Mouse (Mus musculus) hindbrain, embryonic 16.5 days (tissue): ENCODE results near the gene Tmem63a. TPM values are rescaled to one million over a fixed set of nuclear protein-coding genes. Genes with fewer than 3 reads are reported as not detected.

Experiments used
- ATAC-seq: fragments of 200-750 bp; cut with Nextera tagmentation; 2 replicates; pipeline ENCODE4 v1.8.0; 2017; ENCODE audit warnings: moderate TSS enrichment, moderate library complexity
- H3K27ac ChIP-seq: fragments of 300-500 bp; sonication (generic); 2 replicates; pipeline ENCODE4 v1.5.1; 2014; ENCODE audit warnings: low read depth, mild to moderate bottlenecking, control low read depth, low read length, moderate library complexity
- H3K27me3 ChIP-seq: fragments of 300-500 bp; sonication (generic); replicated peaks from 2 replicates; pipeline ENCODE4 v1.6.1; 2014; ENCODE audit warnings: low read length; ENCODE audit not compliant: control insufficient read depth, insufficient read depth
- H3K36me3 ChIP-seq: fragments of 300-500 bp; sonication (generic); 2 replicates; pipeline ENCODE4 v1.6.1; 2014; ENCODE audit warnings: mild to moderate bottlenecking, low read length, moderate library complexity, mixed read lengths; ENCODE audit not compliant: control insufficient read depth, insufficient read depth
- H3K4me1 ChIP-seq: fragments of 300-500 bp; sonication (generic); 2 replicates; pipeline ENCODE4 v1.6.1; 2014; ENCODE audit warnings: low read depth, low read length; ENCODE audit not compliant: control insufficient read depth, insufficient read depth
- H3K4me2 ChIP-seq: fragments of 300-500 bp; sonication (generic); 2 replicates; pipeline ENCODE4 v1.6.1; 2014; ENCODE audit warnings: mild to moderate bottlenecking, low read length, control low read depth, moderate library complexity
- H3K4me3 ChIP-seq: fragments of 300-500 bp; sonication (generic); 2 replicates; pipeline ENCODE4 v1.5.1; 2014; ENCODE audit warnings: mild to moderate bottlenecking, low read length, control low read depth, moderate library complexity
- H3K9ac ChIP-seq: fragments of 300-500 bp; sonication (generic); 2 replicates; pipeline ENCODE4 v1.6.1; 2014; ENCODE audit warnings: low read depth, mild to moderate bottlenecking, control low read depth, low read length, moderate library complexity
- H3K9me3 ChIP-seq: fragments of 300-500 bp; sonication (generic); 2 replicates; pipeline ENCODE4 v1.6.1; 2014; ENCODE audit warnings: mild to moderate bottlenecking, low read length, moderate library complexity; ENCODE audit not compliant: control insufficient read depth
- WGBS: fragments of 180-500 bp; shearing (Covaris S2); extraction: QIAGEN DNeasy Blood & Tissue Kit; methylation state at CpG from one replicate; pipeline ENCODE4 v1.1.7; 2014; 5-methylcytosine and 5-hydroxymethylcytosine counted together
- polyA plus RNA-seq: library from polyadenylated mRNA; unstranded; fragments of >200 nt; fragmentation: Nextera tagmentation; extraction: Ambion mirVana; gene quantifications from 2 replicates; pipeline ENCODE4 v1.2.1, GENCODE M21; 2015

Tmem63a gene
- polyA plus RNA-seq, 1 experiment from 2014 or later: 2.6 TPM

DNA sequence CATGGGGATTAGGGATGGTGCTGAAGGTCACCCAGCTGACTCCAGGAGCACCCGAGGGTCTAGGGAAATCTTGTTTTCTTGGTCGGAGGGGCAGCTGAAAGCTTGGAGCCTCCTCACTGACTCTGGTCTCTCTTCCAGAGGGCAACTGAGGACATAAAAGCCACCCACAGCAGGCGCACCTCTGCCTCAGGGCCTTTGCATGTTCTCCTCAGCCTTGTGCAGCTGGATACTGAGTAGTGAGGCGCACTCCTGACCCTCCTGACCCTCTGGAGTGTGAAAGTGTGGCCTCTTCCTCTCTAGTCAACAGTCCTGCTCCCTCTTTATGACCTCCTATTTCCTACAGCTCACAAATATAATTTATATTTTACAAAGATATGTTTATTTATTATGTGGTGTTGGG lies 73.9 kb downstream of the Tmem63a start:
- ATAC-seq: no peak
- peaks cover 7% of the 10 kb centered on the region for H3K4me1 ChIP-seq
- no peaks in the 10 kb centered on the region for H3K9me3 ChIP-seq
- no peak overlapping the region; the same call in 1 of the 2 replicates for H3K9ac ChIP-seq
- no peak overlapping the region; the same call in 1 of the 2 replicates for H3K4me3 ChIP-seq
- peak overlapping the region; percentile 96 for H3K4me2 ChIP-seq
- no peaks in the 10 kb centered on the region for H3K36me3 ChIP-seq
- WGBS: 79% methylated on average over 4 of the region's 4 CpGs
- H3K27ac ChIP-seq: peak overlapping the region; percentile 59; the same call in 1 of the 2 replicates
- H3K27me3 ChIP-seq: 0 out of 2 replicates have a peak, but pooled peaks cover 2% of the 10 kb centered on the region

DNA sequence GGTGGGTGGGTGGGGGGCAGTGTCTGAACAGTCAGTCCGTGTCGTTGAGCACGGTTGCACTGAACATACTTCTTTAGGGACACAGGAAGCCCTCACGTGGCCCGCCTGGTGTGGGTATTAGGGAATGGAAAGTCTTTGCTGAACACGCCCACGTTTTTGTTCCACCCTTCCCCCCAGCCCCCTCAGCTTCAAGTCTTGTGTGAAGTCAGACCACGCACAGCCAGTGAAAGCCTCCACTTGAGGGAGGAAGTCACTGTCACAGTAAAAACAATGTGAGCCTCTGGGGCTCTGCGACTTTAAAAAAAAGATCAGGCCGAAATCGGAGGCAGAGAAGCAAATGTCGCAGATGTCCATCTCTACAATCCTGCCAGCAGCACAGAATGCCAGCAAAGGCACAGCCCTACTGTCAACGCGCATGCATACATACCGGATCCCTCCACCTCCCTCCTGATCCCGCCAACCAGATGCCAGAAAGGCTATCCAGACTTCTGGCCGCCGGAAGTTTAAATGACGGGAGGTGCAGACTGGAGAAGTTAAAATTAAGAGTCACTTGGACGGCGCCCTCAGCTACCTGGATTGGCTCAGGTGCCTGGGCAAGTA lies 74.5 kb downstream of the Tmem63a start:
- ATAC-seq: peak; percentile 77
- Histone ChIP-seq H3K36me3 (no peaks in the 10 kb centered on the region), H3K9ac (peak overlapping the region; percentile 62), H3K4me3 (peak overlapping the region; percentile 57), H3K4me2 (peak overlapping the region; percentile 96), H3K27ac (peak overlapping the region; percentile 65), H3K27me3 (0 out of 2 replicates have a peak, but pooled peaks cover 2% of the 10 kb centered on the region), H3K4me1 (peaks cover 7% of the 10 kb centered on the region), H3K9me3 (no peaks in the 10 kb centered on the region)
- 2% methylated on average over 21 of the region's 21 CpGs for WGBS

GRCm38 (mm10) chr1:181017212-181017711 lies 75.1 kb downstream of the Tmem63a start:
- Histone ChIP-seq H3K9me3 (no peaks in the 10 kb centered on the region), H3K4me2 (peak overlapping the region; percentile 96), H3K36me3 (no peaks in the 10 kb centered on the region), H3K27ac (peak overlapping the region; percentile 65), H3K9ac (peak overlapping the region; percentile 62), H3K27me3 (0 out of 2 replicates have a peak, but pooled peaks cover 2% of the 10 kb centered on the region), H3K4me3 (peak overlapping the region; percentile 57), H3K4me1 (peaks cover 7% of the 10 kb centered on the region)
- 0% methylated on average over 11 of the region's 22 CpGs for WGBS
- peak; percentile 84 for ATAC-seq

GRCm38 (mm10) chr1:181017890-181018420 lies 75.8 kb downstream of the Tmem63a start:
- Histone ChIP-seq H3K4me1 (peaks cover 7% of the 10 kb centered on the region), H3K36me3 (no peaks in the 10 kb centered on the region), H3K27me3 (0 out of 2 replicates have a peak, but pooled peaks cover 2% of the 10 kb centered on the region), H3K4me2 (no peak overlapping the region; the same call in 1 of the 2 replicates), H3K4me3 (no peak overlapping the region), H3K9ac (no peak overlapping the region), H3K27ac (no peak overlapping the region), H3K9me3 (no peaks in the 10 kb centered on the region)
- WGBS: 73% methylated on average over 13 of the region's 13 CpGs
- ATAC-seq: no peak

DNA sequence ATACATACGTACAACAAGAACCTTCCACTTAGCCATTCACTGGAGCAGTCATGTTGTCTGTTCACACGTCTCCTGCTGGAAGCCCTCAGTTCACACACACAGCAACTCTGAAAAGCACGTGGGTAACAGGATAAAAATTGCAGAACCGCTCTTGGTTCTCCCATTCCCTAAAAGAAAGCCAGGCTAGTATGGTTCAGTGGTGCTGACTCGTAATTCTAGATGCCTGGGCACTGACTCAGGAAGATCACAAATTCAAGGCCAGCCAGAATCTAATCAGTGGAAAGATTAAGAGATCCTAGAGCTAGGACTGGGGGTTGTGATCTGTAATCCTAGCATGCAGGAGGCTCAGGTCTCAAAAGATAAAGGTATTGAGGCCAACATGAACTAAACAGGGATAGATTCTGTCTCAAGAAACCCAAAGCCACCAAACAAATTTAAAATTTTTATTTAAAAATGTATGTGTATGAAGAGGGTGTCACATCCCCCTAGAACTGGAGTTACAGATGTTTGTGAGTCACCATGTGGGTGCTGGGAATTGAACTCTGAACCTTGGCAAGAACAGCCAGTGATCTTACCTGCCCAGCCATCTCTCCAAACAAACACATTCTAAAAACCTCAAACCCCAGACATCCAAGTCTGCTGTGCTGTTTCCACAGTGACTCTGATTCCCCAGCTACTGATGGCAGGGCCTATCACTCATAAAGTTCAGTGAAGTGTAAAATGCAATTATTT lies 78.8 kb downstream of the Tmem63a start, which contains the start of gene Ephx1:
Gene Ephx1 (minus strand): TSS at position 149 of the 732 bp plus-strand sequence.
- Histone ChIP-seq H3K36me3 (no peaks in the 10 kb centered on the region), H3K4me1 (no peaks in the 10 kb centered on the region), H3K27me3 (0 out of 2 replicates have a peak, but pooled peaks cover 2% of the 10 kb centered on the region), H3K27ac (no peak within 1 kb of the TSS), H3K9me3 (no peaks in the 10 kb centered on the region), H3K4me2 (no peak within 1 kb of the TSS), H3K4me3 (no peak within 1 kb of the TSS), H3K9ac (no peak within 1 kb of the TSS)
- 59% methylated on average over 5 of the region's 5 CpGs for WGBS
- ATAC-seq: no peak

- no peak overlapping the region for H3K9ac ChIP-seq
- 0 out of 2 replicates have a peak, but pooled peaks cover 2% of the 10 kb centered on the region for H3K27me3 ChIP-seq
- no peaks in the 10 kb centered on the region for H3K4me1 ChIP-seq
- 53% methylated on average over 7 of the region's 7 CpGs for WGBS
- H3K4me2 ChIP-seq: no peak overlapping the region
- no peak overlapping the region for H3K4me3 ChIP-seq
- no peak overlapping the region for H3K27ac ChIP-seq
- H3K9me3 ChIP-seq: no peaks in the 10 kb centered on the region
- no peak for ATAC-seq
- H3K36me3 ChIP-seq: no peaks in the 10 kb centered on the region
These were observed 79.3 kb downstream of the Tmem63a start for GRCm38 (mm10) chr1:181021488-181021865.

- Histone ChIP-seq H3K27me3 (0 out of 2 replicates have a peak, but pooled peaks cover 2% of the 10 kb centered on the region), H3K27ac (no peak overlapping the region), H3K36me3 (no peaks in the 10 kb centered on the region), H3K4me1 (no peaks in the 10 kb centered on the region), H3K4me3 (no peak overlapping the region), H3K4me2 (no peak overlapping the region), H3K9me3 (no peaks in the 10 kb centered on the region), H3K9ac (no peak overlapping the region)
- ATAC-seq: no peak
- WGBS: 18% methylated on average over 1 of the region's 1 CpGs
These were observed 80.1 kb downstream of the Tmem63a start for GRCm38 (mm10) chr1:181022265-181022664.
